Mouse (Mus musculus): ENCODE data around the gene Grid2. TPM values are rescaled to one million over a fixed set of nuclear protein-coding genes. Genes with fewer than 3 reads are reported as not detected.

Grid2 gene
- total RNA-seq (2012; rRNA removed) (not detected in 2 replicates), polyA plus RNA-seq (2012; ENCODE audit: insufficient read depth in 1 of 2, insufficient read length in 2 of 2, low read depth in 1 of 2, low replicate concordance in 2 of 2, missing spikeins in 1 of 2) (not detected)

DNA sequence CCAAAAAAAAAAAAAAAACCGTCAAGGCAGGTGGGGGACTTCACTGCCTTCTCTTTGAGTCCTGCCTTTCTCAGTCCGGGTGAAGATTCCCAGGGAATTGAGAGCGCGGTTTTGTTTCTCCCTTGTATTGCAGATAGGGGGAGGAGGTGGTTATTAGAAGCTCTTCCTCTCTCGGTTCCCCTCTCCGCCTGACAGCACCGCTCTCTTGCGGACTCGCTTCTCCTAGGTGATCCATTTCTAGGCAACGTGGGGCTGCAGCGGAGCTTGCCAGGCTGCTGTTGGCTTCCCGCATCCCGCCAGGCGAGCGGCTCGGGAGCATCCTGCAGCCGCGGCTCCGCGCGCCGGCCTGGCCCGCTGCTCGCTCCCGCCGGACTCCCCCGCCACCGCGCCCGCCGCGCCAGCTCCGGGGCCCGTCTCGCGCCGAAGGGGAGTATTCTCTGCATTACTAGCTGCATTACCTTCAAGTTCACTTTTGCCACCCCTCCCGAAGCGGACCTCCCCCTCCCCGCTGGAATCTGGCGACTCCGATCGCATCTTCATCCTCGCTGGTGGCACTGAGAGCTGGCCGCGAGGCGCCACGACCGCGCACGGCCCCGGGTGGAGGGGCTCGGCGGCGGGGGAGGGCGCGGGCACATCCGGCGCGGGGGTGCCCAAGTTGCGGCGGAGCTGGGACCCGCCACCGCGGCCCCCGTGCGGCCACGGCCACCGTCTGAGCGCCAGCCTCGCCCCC lies at the start of gene Grid2:
Grid2 (plus strand) TSS at position 51 of the 730 bp plus-strand sequence.
- H3K27me3 ChIP-seq (ENCODE audit: control insufficient read depth in 1 of 2, insufficient read depth in 2 of 2, low read length in 2 of 2): no peaks in the 10 kb centered on the region
- H3K27ac ChIP-seq (ENCODE audit: control insufficient read depth, low read depth, low read length): no peak within 1 kb of the TSS
- H3K36me3 ChIP-seq (ENCODE audit: control insufficient read depth in 1 of 2, insufficient read depth in 2 of 2, low read length in 2 of 2): no peaks in the 10 kb centered on the region
- DNase-seq (ENCODE audit: low read depth, low spot score): no peak
- H3K79me2 ChIP-seq (ENCODE audit: control insufficient read depth, insufficient read depth, low read length, poor library complexity): no peaks in the 10 kb centered on the region
- H3K4me3 ChIP-seq (ENCODE audit: control insufficient read depth in 1 of 2, insufficient read depth in 1 of 2, low read depth in 2 of 2, low read length in 2 of 2): no peak within 1 kb of the TSS
- H3K4me1 ChIP-seq (ENCODE audit: control insufficient read depth in 1 of 2, insufficient read depth in 2 of 2, low read length in 2 of 2): no peaks in the 10 kb centered on the region
- TF ChIP-seq GABPA (IDR thresholded peaks at IDR 0.05; ENCODE audit: low read depth, low read length): no peak
- TF ChIP-seq UBTF (IDR thresholded peaks at IDR 0.05; ENCODE audit: borderline replicate concordance, insufficient read depth, low read depth, low read length): no peak
- TF ChIP-seq MYC (IDR thresholded peaks at IDR 0.05; ENCODE audit: low read depth, low read length): no peak
- no peak for TF ChIP-seq POLR2AphosphoS2 (IDR thresholded peaks at IDR 0.05; ENCODE audit: low read length)
- TF ChIP-seq BHLHE40 (IDR thresholded peaks at IDR 0.05; ENCODE audit: borderline replicate concordance, low read depth, low read length): no peak
- TF ChIP-seq ETS1 (IDR thresholded peaks at IDR 0.05; ENCODE audit: low read depth, low read length): no peak
- no peak for TF ChIP-seq ELF1 (IDR thresholded peaks at IDR 0.05; ENCODE audit: low read depth, low read length)
- TF ChIP-seq ZC3H11A (IDR thresholded peaks at IDR 0.05; ENCODE audit: low read depth, low read length): no peak
- no peak for TF ChIP-seq USF2 (IDR thresholded peaks at IDR 0.05; ENCODE audit: borderline replicate concordance in 1 of 2, insufficient read depth in 1 of 2, low read depth in 1 of 2, low read length in 2 of 2)
- TF ChIP-seq MYB (IDR thresholded peaks at IDR 0.05; ENCODE audit: low read depth, low read length): no peak
- TF ChIP-seq MEF2A (IDR thresholded peaks at IDR 0.05; ENCODE audit: extremely low read depth, insufficient replicate concordance, low read depth, low read length, poor library complexity, severe bottlenecking): no peak
- TF ChIP-seq CHD1 (IDR thresholded peaks at IDR 0.05; ENCODE audit: low read depth, low read length): no peak
- no peak for TF ChIP-seq POLR2A (IDR thresholded peaks at IDR 0.05; ENCODE audit: control insufficient read depth in 1 of 2, insufficient read depth in 1 of 2, low read depth in 1 of 2, low read length in 2 of 2, poor library complexity in 1 of 2)
- TF ChIP-seq ZMIZ1 (IDR thresholded peaks at IDR 0.05; ENCODE audit: low read depth, low read length): no peak
- no peak for TF ChIP-seq E2F4 (IDR thresholded peaks at IDR 0.05; ENCODE audit: borderline replicate concordance, low read depth, low read length)
- no peaks in the 10 kb centered on the region for H3K9me3 ChIP-seq (replicated peaks; ENCODE audit: insufficient read depth, low read length)
- H3K9ac ChIP-seq (ENCODE audit: control insufficient read depth, low read depth, low read length, poor library complexity, severe bottlenecking): no peak within 1 kb of the TSS

DNA sequence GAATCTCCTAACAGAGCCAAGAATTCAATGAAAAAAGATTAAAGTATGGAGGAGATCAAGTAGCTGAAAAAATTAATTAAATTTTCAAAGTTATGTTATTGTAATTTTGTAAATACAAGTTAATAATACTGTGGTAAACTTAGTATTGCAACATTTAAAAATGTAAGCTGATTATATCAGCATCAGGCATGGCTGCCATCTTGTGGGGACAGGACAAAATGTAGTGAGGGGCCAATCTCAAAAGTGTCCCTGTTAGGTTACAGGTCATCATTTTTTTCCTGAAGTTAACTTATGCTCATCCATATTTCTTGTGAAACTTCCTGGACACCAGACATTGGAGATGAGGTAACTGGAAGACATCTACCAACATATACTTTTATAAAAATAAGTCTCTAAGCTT lies 4.9 kb upstream of the Grid2 start:
- DNase-seq (ENCODE audit: low read depth, low spot score): no peak
- Histone ChIP-seq H3K79me2 (ENCODE audit: control insufficient read depth, insufficient read depth, low read length, poor library complexity) (no peaks in the 10 kb centered on the region), H3K36me3 (ENCODE audit: control insufficient read depth in 1 of 2, insufficient read depth in 2 of 2, low read length in 2 of 2) (no peaks in the 10 kb centered on the region), H3K4me1 (ENCODE audit: control insufficient read depth in 1 of 2, insufficient read depth in 2 of 2, low read length in 2 of 2) (no peaks in the 10 kb centered on the region), H3K27ac (ENCODE audit: control insufficient read depth, low read depth, low read length) (no peak overlapping the region), H3K9ac (ENCODE audit: control insufficient read depth, low read depth, low read length, poor library complexity, severe bottlenecking) (no peak overlapping the region), H3K9me3 (replicated peaks; ENCODE audit: insufficient read depth, low read length) (no peaks in the 10 kb centered on the region), H3K4me3 (ENCODE audit: control insufficient read depth in 1 of 2, insufficient read depth in 1 of 2, low read depth in 2 of 2, low read length in 2 of 2) (no peak overlapping the region), H3K27me3 (ENCODE audit: control insufficient read depth in 1 of 2, insufficient read depth in 2 of 2, low read length in 2 of 2) (no peaks in the 10 kb centered on the region)
- no peak for TF ChIP-seq ZNF384 (IDR thresholded peaks at IDR 0.05; ENCODE audit: low read depth, low read length)
- no peak for TF ChIP-seq MYC (IDR thresholded peaks at IDR 0.05; ENCODE audit: low read depth, low read length)
- TF ChIP-seq NRF1 (IDR thresholded peaks at IDR 0.05; ENCODE audit: insufficient read depth, low read depth, low read length, poor library complexity, severe bottlenecking): no peak
- TF ChIP-seq RAD21 (IDR thresholded peaks at IDR 0.05; ENCODE audit: low read depth, low read length): no peak

Data from MEL (cell line).